Mouse (Mus musculus): ENCODE results near the gene Efcab11. TPM values are rescaled to one million over a fixed set of nuclear protein-coding genes. Genes with fewer than 3 reads are reported as not detected.
"Not testable (repeated sequence)": the region's sequence is repeated elsewhere in the genome, so short reads cannot be mapped to it uniquely, and the experiment has no call there.

The Efcab11 gene
- total RNA-seq, 2 experiments from 2014 or later: not detected

- no peak for DNase-seq
Measured at GRCm38 (mm10) chr12:99874609-99875008, 9.6 kb downstream of the Efcab11 start.

GRCm38 (mm10) chr12:99873443-99873842 lies 10.8 kb downstream of the Efcab11 start:
- no peak for DNase-seq

GRCm38 (mm10) chr12:99868821-99869220 lies 15.4 kb downstream of the Efcab11 start:
- no peak for DNase-seq

DNA sequence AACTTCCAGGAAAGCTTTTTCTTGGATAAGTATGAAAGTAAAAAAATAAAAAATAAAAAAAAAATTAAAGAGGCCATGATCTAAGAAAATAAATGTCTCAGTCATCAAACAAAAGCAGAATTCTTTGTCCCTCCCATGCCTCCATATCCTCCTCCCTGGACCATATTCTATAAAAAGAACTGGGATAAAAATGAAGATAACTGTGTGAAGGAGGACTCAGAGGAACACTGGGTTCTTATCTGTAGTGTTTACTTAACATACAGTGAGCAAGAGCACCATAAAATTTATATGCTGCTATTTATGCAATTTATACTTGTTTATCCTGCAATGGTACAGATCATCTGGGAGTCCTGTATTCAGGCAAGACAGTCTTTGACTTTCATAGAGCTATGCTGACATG lies 19.6 kb downstream of the Efcab11 start:
- no peak for DNase-seq

DNA sequence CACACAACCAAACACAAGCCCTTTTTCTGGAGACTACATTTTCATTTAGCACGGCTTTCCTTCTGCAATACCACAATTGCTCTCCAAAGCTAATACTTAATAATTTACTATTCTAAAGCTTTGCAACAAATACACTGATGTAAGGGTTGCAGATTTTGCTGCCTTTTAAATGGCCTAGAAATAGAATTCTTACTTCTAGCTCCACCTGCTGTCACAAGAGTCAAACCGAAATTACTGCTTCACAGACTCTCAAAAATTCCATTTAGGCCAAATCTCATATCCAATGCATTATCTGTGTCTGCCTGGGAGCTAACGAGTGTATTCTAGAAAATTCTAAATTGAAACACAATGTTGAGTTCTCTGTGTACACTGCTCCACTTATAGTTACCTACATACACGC lies 23.3 kb downstream of the Efcab11 start:
- no peak for DNase-seq

GRCm38 (mm10) chr12:99859391-99860100 lies 24.7 kb downstream of the Efcab11 start:
- DNase-seq: no peak

GRCm38 (mm10) chr12:99858664-99859063 lies 25.6 kb downstream of the Efcab11 start:
- no peak for DNase-seq

DNA sequence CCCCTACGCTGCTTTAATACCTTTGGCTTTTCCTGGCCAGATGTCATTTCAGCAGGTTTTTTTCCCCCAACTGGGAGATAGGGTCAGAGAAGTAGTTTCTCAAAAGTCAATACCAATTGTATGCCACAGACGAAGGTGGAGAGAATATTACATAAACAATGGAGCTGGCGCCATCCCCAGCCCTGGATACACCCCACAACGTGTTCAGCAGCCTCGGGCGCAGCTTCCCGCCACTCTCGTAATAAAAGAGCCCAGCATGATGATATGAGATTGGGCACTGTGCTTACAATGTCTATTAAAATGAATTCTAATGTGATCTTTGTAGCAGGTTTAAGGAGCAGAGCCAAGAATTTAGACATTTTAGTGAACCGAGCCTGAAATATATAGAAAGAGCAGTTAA lies 28.2 kb downstream of the Efcab11 start:
- DNase-seq: no peak

GRCm38 (mm10) chr12:99853323-99854258 lies 30.6 kb downstream of the Efcab11 start:
- no peak for DNase-seq

GRCm38 (mm10) chr12:99849996-99850395 lies 34.2 kb downstream of the Efcab11 start:
- no peak for DNase-seq

- DNase-seq: no peak
Measured at GRCm38 (mm10) chr12:99844951-99845350, 39.3 kb downstream of the Efcab11 start.

DNA sequence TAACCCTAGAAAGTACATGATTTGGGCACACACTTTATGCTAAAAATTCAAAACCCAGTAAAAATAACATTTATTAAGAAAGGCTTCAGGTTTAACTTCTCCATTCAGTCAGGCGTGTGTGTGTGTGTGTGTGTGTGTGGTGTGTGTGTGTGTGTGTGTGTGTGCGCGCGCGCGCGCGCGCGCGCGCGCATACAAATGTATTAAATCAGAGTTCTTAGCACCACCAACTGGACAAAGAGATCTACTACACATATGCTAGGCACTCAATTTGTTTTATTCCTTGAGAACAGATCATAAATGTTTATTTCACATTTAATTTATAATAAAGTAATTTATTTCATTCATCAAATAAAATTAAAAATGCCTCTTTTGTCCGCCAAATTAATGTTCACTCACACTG lies 45.5 kb downstream of the Efcab11 start:
- DNase-seq: no peak

- DNase-seq: no peak
Measured at GRCm38 (mm10) chr12:99838109-99838508, 46.1 kb downstream of the Efcab11 start.

GRCm38 (mm10) chr12:99837528-99837927 lies 46.7 kb downstream of the Efcab11 start:
- no peak for DNase-seq

- DNase-seq: peak; percentile 10
Measured at GRCm38 (mm10) chr12:99836404-99837131, 47.7 kb downstream of the Efcab11 start.

GRCm38 (mm10) chr12:99833476-99833875 lies 50.8 kb downstream of the Efcab11 start:
- DNase-seq: no peak

GRCm38 (mm10) chr12:99822591-99822990 lies 61.6 kb downstream of the Efcab11 start:
- no peak for DNase-seq

GRCm38 (mm10) chr12:99821309-99821934 lies 62.8 kb downstream of the Efcab11 start:
- DNase-seq: no peak

- no peak for DNase-seq
Measured at GRCm38 (mm10) chr12:99819186-99819974, 64.9 kb downstream of the Efcab11 start.

DNA sequence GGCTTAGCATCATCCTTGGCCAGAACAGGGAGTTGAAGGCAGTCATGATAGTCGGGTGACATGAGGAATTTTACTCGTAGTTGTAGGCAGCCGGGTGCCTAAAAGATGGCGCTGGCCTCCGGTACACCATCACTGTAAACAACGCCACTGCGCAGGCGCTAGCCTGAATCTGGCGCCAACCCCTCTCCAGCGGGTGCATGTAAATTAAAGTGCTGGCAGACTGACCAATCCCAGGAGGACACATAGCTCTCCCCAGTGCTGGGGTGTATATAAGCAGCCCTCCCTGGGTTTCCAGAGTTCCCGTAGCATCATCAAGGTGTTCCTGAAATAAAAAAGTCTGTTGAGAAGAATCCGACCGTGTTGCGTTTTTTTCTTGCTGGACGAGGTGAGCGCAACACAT lies 66.2 kb downstream of the Efcab11 start:
- DNase-seq: not testable (repeated sequence)

DNA sequence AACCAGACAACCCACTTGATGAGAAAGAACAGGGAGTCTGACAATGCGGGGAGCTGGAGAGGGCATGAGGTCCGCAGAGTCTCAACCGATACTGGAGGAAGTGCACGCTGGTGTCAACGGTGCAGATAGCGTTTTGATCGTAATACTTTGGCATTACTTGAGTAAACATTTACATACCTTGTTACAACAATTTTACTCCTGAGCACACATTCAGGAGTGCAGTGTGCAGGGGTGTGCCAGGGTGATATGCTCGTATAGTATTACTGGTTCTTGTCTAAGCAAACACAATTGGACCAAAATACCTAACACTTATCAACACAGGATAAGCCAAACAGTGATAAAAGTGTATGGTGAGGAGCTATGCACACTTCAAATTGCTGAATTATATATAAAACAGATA lies 69.0 kb downstream of the Efcab11 start:
- DNase-seq: no peak
